Mouse (Mus musculus): ENCODE measurements around the gene Ube2l6.

DNA sequence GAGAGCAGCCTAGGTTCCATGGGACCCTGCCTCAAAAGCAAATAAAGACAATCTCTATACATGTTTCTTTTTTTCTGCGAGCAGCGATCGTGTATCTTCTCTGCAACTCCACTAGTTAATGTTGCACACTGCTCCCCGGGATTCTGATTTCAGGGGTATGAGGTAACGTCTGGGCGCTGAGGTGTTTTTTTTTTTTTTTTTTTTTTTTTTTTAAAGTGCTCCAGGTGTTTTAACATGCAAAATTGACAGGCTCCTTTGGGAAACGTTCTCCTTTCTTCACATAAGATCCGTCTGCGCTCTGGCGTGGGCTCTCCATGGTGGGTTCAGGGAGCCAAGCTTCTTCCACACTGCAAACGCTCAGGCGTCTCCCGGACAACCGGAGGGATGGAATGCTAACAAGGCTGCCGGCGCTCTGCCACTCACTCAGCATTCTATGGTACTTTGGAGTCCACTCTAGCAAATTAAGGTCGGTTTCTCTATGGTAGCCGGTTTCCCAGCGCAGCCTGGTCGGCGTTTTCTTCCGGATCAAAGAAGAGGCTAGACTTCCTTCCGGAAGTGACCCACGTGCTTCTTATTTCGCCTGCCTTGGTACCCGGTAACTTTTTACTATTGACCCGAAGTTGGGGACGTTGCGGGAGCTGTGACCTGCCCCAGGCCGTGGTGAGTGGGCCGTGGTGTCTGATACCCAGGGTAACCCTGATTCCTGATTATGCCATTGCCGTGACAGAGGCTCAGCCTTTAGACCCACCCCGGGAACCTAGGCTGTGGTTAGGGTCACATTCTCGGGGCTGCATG is 28.1 kb downstream of the Ube2l6 start, which contains the start of gene Timm10:
- TF ChIP-seq CTCF (conservative IDR thresholded peaks at IDR 0.05; ENCODE audit: insufficient read depth, insufficient read length, low read depth, low read length) (no peak), POLR2A (IDR thresholded peaks at IDR 0.05; ENCODE audit: low read depth, low read length) (no peak)

All from kidney, adult 2 months (tissue).